Comparison of ENCODE assay signal across 8 mouse cellular contexts in genomic region chr16:18876442-18877308, GRCm38 (mm10). TPM values are rescaled to one million over a fixed set of nuclear protein-coding genes. Genes with fewer than 3 reads are reported as not detected.
DNase-seq lines count a peak whose midpoint lies in the region; ATAC-seq and TF ChIP-seq lines count a peak whose summit lies in the region.

Gene Mrpl40, minus strand, starts transcription at chr16:18876862.
Gene Hira, plus strand, starts transcription at chr16:18877037.

- DNase-seq in 3134 (ENCODE audit: extremely low read depth, insufficient read length, low spot score) = peak; percentile 98
- peak; percentile 97 to 98 for DNase-seq in adrenal gland, postnatal 36 days
- DNase-seq in heart, adult 2 months = peak; percentile 96 to 97
- DNase-seq in kidney, adult 8-10 months = peak; percentile 95
- DNase-seq in spleen, postnatal 10 days (ENCODE audit: low spot score in 2 of 2) = peak; percentile 94 to 95

- no peak for TF ChIP-seq CTCF in heart, adult 2 months (IDR thresholded peaks at IDR 0.05)

- no peaks in the 10 kb centered on the region for H3K27me3 ChIP-seq in embryonic facial prominence, embryonic 13.5 days
- H3K27me3 ChIP-seq in heart, adult 2 months (ENCODE audit: control insufficient read depth, insufficient read depth, low read length) = no peaks in the 10 kb centered on the region
- H3K27me3 ChIP-seq in limb, embryonic 13.5 days = no peaks in the 10 kb centered on the region
- no peaks in the 10 kb centered on the region for H3K27me3 ChIP-seq in midbrain, embryonic 16.5 days (ENCODE audit: control insufficient read depth, insufficient read depth, low read depth, low read length)

- TF ChIP-seq EP300 in heart, adult 2 months (IDR thresholded peaks at IDR 0.05; ENCODE audit: insufficient read depth, low read depth, low read length) = 0 out of 2 replicates have a peak, but pooled peaks have one; percentile 39

- H3K9ac ChIP-seq in embryonic facial prominence, embryonic 13.5 days = peak within 1 kb of the TSS; percentile 92
- peak within 1 kb of the TSS; percentile 88 for H3K9ac ChIP-seq in heart, adult 2 months (ENCODE audit: low read depth, low read length)
- H3K9ac ChIP-seq in limb, embryonic 13.5 days = peak within 1 kb of the TSS; percentile 94
- H3K9ac ChIP-seq in midbrain, embryonic 16.5 days (ENCODE audit: low read depth, low read length) = peak within 1 kb of the TSS; percentile 98

- H3K9me3 ChIP-seq in embryonic facial prominence, embryonic 13.5 days = no peaks in the 10 kb centered on the region
- no peaks in the 10 kb centered on the region for H3K9me3 ChIP-seq in limb, embryonic 13.5 days
- H3K9me3 ChIP-seq in midbrain, embryonic 16.5 days (replicated peaks; ENCODE audit: control insufficient read depth, low read length, poor library complexity, severe bottlenecking) = no peaks in the 10 kb centered on the region

- intact Hi-C loops in heart, adult 2 months (cut with DNase I) = loop anchor here (2.0 to 5.0 kb wide), 2 partner anchors 66 to 189 kb away; partner anchors contain the start of genes Cdc45 and Ufd1

- H3K4me1 ChIP-seq in embryonic facial prominence, embryonic 13.5 days = peaks cover 12% of the 10 kb centered on the region; the same call in 1 of the 2 replicates
- H3K4me1 ChIP-seq in heart, adult 2 months (ENCODE audit: control insufficient read depth, insufficient read depth, low read length) = 0 out of 2 replicates have a peak, but pooled peaks cover 2% of the 10 kb centered on the region
- peaks cover 11% of the 10 kb centered on the region for H3K4me1 ChIP-seq in limb, embryonic 13.5 days
- peaks cover 35% of the 10 kb centered on the region for H3K4me1 ChIP-seq in midbrain, embryonic 16.5 days (ENCODE audit: control insufficient read depth, insufficient read depth, low read length)

- peak within 1 kb of the TSS; percentile 80 for H3K4me2 ChIP-seq in embryonic facial prominence, embryonic 13.5 days
- peak within 1 kb of the TSS; percentile 83 for H3K4me2 ChIP-seq in limb, embryonic 13.5 days (replicated peaks)
- peak within 1 kb of the TSS; percentile 79 for H3K4me2 ChIP-seq in midbrain, embryonic 16.5 days (ENCODE audit: low read length)

- peak; percentile 96 for ATAC-seq in embryonic facial prominence, embryonic 13.5 days (ENCODE audit: insufficient number of reproducible peaks, insufficient read depth, low FRiP score, low TSS enrichment, low read depth)
- peak; percentile 93 for ATAC-seq in limb, embryonic 13.5 days (ENCODE audit: low FRiP score, low read depth)
- ATAC-seq in midbrain, embryonic 16.5 days = peak; percentile 92

- H3K79me2 ChIP-seq in heart, adult 2 months (replicated peaks; ENCODE audit: control insufficient read depth, insufficient read depth, low read length) = no peaks in the 10 kb centered on the region; the same call in 1 of the 2 replicates

- under 1% methylated on average over 75 of the region's 93 CpGs for WGBS in embryonic facial prominence, embryonic 13.5 days
- WGBS in heart, adult 2 months = under 1% methylated on average over 93 of the region's 93 CpGs
- WGBS in limb, embryonic 13.5 days = under 1% methylated on average over 88 of the region's 93 CpGs
- under 1% methylated on average over 81 of the region's 93 CpGs for WGBS in midbrain, embryonic 16.5 days

- H3K27ac ChIP-seq in embryonic facial prominence, embryonic 13.5 days = peak within 1 kb of the TSS; percentile 96
- peak within 1 kb of the TSS; percentile 92 for H3K27ac ChIP-seq in heart, adult 2 months
- H3K27ac ChIP-seq in limb, embryonic 13.5 days = peak within 1 kb of the TSS; percentile 94
- H3K27ac ChIP-seq in midbrain, embryonic 16.5 days (ENCODE audit: low read length) = peak within 1 kb of the TSS; percentile 96

- TF ChIP-seq POLR2A in heart, adult 2 months (IDR thresholded peaks at IDR 0.05; ENCODE audit: insufficient read depth, low read depth, low read length) = peak; percentile 84

- H3K4me3 ChIP-seq in embryonic facial prominence, embryonic 13.5 days = peak within 1 kb of the TSS; percentile 82
- peak within 1 kb of the TSS; percentile 96 for H3K4me3 ChIP-seq in heart, adult 2 months
- peak within 1 kb of the TSS; percentile 92 for H3K4me3 ChIP-seq in limb, embryonic 13.5 days
- peak within 1 kb of the TSS; percentile 99 for H3K4me3 ChIP-seq in midbrain, embryonic 16.5 days (ENCODE audit: low read depth, low read length)

- H3K36me3 ChIP-seq in embryonic facial prominence, embryonic 13.5 days = peaks cover 36% of the 10 kb centered on the region
- H3K36me3 ChIP-seq in heart, adult 2 months (ENCODE audit: control insufficient read depth, insufficient read depth, low read length) = no peaks in the 10 kb centered on the region; the same call in 1 of the 2 replicates
- H3K36me3 ChIP-seq in limb, embryonic 13.5 days = peaks cover 51% of the 10 kb centered on the region
- H3K36me3 ChIP-seq in midbrain, embryonic 16.5 days (ENCODE audit: control insufficient read depth, insufficient read depth, low read length) = peaks cover 13% of the 10 kb centered on the region

RNA-seq across cellular contexts. Expression of gene Mrpl40, which starts in this region (rescaled TPM):
- total RNA-seq in adrenal gland, postnatal 36 days (2021) = 10 to 100 TPM; 43.9 to 64.7 TPM
- 90.5 and 110 TPM in 2 replicates for polyA plus RNA-seq in embryonic facial prominence, embryonic 13.5 days (2015; fragmentation: Nextera tagmentation; extraction: Ambion mirVana)
- 10 to 100 TPM; 48.3 to 57.2 TPM for total RNA-seq in heart, adult 2 months (2021)
- polyA plus RNA-seq in heart, adult 2 months (2012; rRNA removed) = 13.2 and 19.1 TPM in 2 replicates
- 104 and 105 TPM in 2 replicates for polyA plus RNA-seq in limb, embryonic 13.5 days (2015; fragmentation: Nextera tagmentation; extraction: Ambion mirVana)
- 64.6 and 65.8 TPM in 2 replicates for polyA plus RNA-seq in midbrain, embryonic 16.5 days (2015; fragmentation: Nextera tagmentation; extraction: Ambion mirVana)

RNA-seq across cellular contexts. Expression of gene Hira, which starts in this region (rescaled TPM):
- total RNA-seq in adrenal gland, postnatal 36 days (2021) = 10 to 100 TPM; 35.0 to 39.2 TPM
- 15.8 and 17.0 TPM in 2 replicates for polyA plus RNA-seq in embryonic facial prominence, embryonic 13.5 days (2015; fragmentation: Nextera tagmentation; extraction: Ambion mirVana)
- total RNA-seq in heart, adult 2 months (2021) = 10 to 100 TPM; 19.0 to 20.9 TPM
- 23.1 and 24.4 TPM in 2 replicates for polyA plus RNA-seq in heart, adult 2 months (2012; rRNA removed)
- 18.9 TPM in 2 replicates for polyA plus RNA-seq in limb, embryonic 13.5 days (2015; fragmentation: Nextera tagmentation; extraction: Ambion mirVana)
- polyA plus RNA-seq in midbrain, embryonic 16.5 days (2015; fragmentation: Nextera tagmentation; extraction: Ambion mirVana) = 18.5 and 20.5 TPM in 2 replicates

Comparison
In these comparisons a context has a peak if more than half of its experiments do, and no peak if none do; other contexts are left out.
1. Peak in every context shown above with its lines: DNase-seq, ATAC-seq, H3K4me3 ChIP-seq and H3K27ac ChIP-seq.